Mouse (Mus musculus) lung, postnatal 0 days (tissue): Measurements from ENCODE around the gene Zfp408. TPM values are rescaled to one million over a fixed set of nuclear protein-coding genes. Genes with fewer than 3 reads are reported as not detected.

ENCODE experiments used
- ATAC-seq: fragments of 200-750 bp; cut with Nextera tagmentation; 2 replicates; pipeline ENCODE4 v1.8.0; 2017; ENCODE audit warnings: moderate library complexity
- DNase-seq: peaks from one replicate; pipeline ENCODE4 v3.0.0-alpha.2; 2016; ENCODE audit warnings: low spot score
- H3K27ac ChIP-seq: fragments of 300-500 bp; sonication (generic); 2 replicates; pipeline ENCODE4 v1.5.1; 2014; ENCODE audit warnings: antibody characterized with exemption, mild to moderate bottlenecking, low read length, mixed read lengths
- H3K27me3 ChIP-seq: fragments of 300-500 bp; sonication (generic); replicated peaks from 2 replicates; pipeline ENCODE4 v1.6.1; 2014; ENCODE audit warnings: low read length, mixed read lengths; ENCODE audit not compliant: insufficient read depth
- H3K36me3 ChIP-seq: fragments of 300-500 bp; sonication (generic); 2 replicates; pipeline ENCODE4 v1.6.1; 2014; ENCODE audit warnings: low read length, mixed read lengths; ENCODE audit not compliant: insufficient read depth
- H3K4me1 ChIP-seq: fragments of 300-500 bp; sonication (generic); 2 replicates; pipeline ENCODE4 v1.6.1; 2014; ENCODE audit warnings: antibody characterized with exemption, low read depth, low read length, mixed read lengths; ENCODE audit not compliant: insufficient read depth
- H3K4me2 ChIP-seq: fragments of 300-500 bp; sonication (generic); replicated peaks from 2 replicates; pipeline ENCODE4 v1.6.1; 2014; ENCODE audit warnings: low read depth, mild to moderate bottlenecking, low read length, moderate library complexity, mixed read lengths
- H3K4me3 ChIP-seq: fragments of 300-500 bp; sonication (generic); 2 replicates; pipeline ENCODE4 v1.5.1; 2014; ENCODE audit warnings: low read depth, low read length
- H3K9ac ChIP-seq: fragments of 300-500 bp; sonication (generic); replicated peaks from 2 replicates; pipeline ENCODE4 v1.6.1; 2014; ENCODE audit warnings: low read depth, mild to moderate bottlenecking
- H3K9me3 ChIP-seq: fragments of 300-500 bp; sonication (generic); 2 replicates; pipeline ENCODE4 v1.6.1; 2016; ENCODE audit warnings: low read length, mixed read lengths
- CTCF ChIP-seq: IDR thresholded peaks from 2 replicates; pipeline ENCODE4 v1.5.1; 2016; ENCODE audit warnings: antibody characterized with exemption, mild to moderate bottlenecking
- EP300 ChIP-seq: IDR thresholded peaks from 2 replicates; pipeline ENCODE4 v1.6.1; 2016; ENCODE audit warnings: antibody characterized with exemption, mild to moderate bottlenecking, control low read depth
- WGBS: fragments of 180-500 bp; shearing (Covaris S2); extraction: QIAGEN DNeasy Blood & Tissue Kit; methylation state at CpG from one replicate; pipeline ENCODE4 v1.1.7; 2014; 5-methylcytosine and 5-hydroxymethylcytosine counted together
- polyA plus RNA-seq: library from polyadenylated mRNA; unstranded; fragments of >200 nt; fragmentation: Nextera tagmentation; extraction: Ambion mirVana; gene quantifications from 2 replicates; pipeline ENCODE4 v1.2.1, GENCODE M21; 2015

Gene Zfp408
- polyA plus RNA-seq, 1 experiment from 2014 or later: 5.2 TPM

GRCm38 (mm10) chr2:91646733-91647132 lies 2.9 kb downstream of the Zfp408 start:
- 28% methylated on average over 1 of the region's 1 CpGs for WGBS
- H3K27ac ChIP-seq: no peak overlapping the region
- peaks cover 19% of the 10 kb centered on the region for H3K36me3 ChIP-seq
- DNase-seq (peak; percentile 46), ATAC-seq (no peak)
- no peak overlapping the region for H3K9ac ChIP-seq
- no peaks in the 10 kb centered on the region for H3K9me3 ChIP-seq
- no peak overlapping the region for H3K4me3 ChIP-seq
- TF ChIP-seq EP300 (no peak), CTCF (peak; percentile 75)
- H3K4me2 ChIP-seq: no peak overlapping the region
- H3K27me3 ChIP-seq: no peaks in the 10 kb centered on the region
- H3K4me1 ChIP-seq: peaks cover 2% of the 10 kb centered on the region; the same call in 1 of the 2 replicates

GRCm38 (mm10) chr2:91645811-91646210 lies 3.8 kb downstream of the Zfp408 start:
- Histone ChIP-seq H3K9me3 (no peaks in the 10 kb centered on the region), H3K9ac (no peak overlapping the region), H3K27ac (no peak overlapping the region), H3K4me1 (no peaks in the 10 kb centered on the region), H3K27me3 (no peaks in the 10 kb centered on the region), H3K36me3 (peaks cover 19% of the 10 kb centered on the region), H3K4me3 (no peak overlapping the region), H3K4me2 (no peak overlapping the region)
- no peak for DNase-seq
- 91% methylated on average over 11 of the region's 11 CpGs for WGBS
- TF ChIP-seq EP300: no peak
- no peak for TF ChIP-seq CTCF
- ATAC-seq: no peak

GRCm38 (mm10) chr2:91645354-91645753 lies 4.2 kb downstream of the Zfp408 start:
- H3K36me3 ChIP-seq: peaks cover 19% of the 10 kb centered on the region
- H3K27ac ChIP-seq: no peak overlapping the region
- H3K4me2 ChIP-seq: no peak overlapping the region
- H3K4me3 ChIP-seq: no peak overlapping the region
- ATAC-seq: no peak
- no peak overlapping the region for H3K9ac ChIP-seq
- H3K9me3 ChIP-seq: no peaks in the 10 kb centered on the region
- no peaks in the 10 kb centered on the region for H3K27me3 ChIP-seq
- no peak for DNase-seq
- TF ChIP-seq EP300 (no peak), CTCF (no peak)
- no peaks in the 10 kb centered on the region for H3K4me1 ChIP-seq
- whole genome bisulfite sequencing: 98% methylated on average over 15 of the region's 15 CpGs

GRCm38 (mm10) chr2:91644021-91644420 lies 5.6 kb downstream of the Zfp408 start:
- Histone ChIP-seq H3K27me3 (no peaks in the 10 kb centered on the region), H3K4me2 (no peak overlapping the region), H3K9me3 (no peaks in the 10 kb centered on the region), H3K36me3 (peaks cover 19% of the 10 kb centered on the region), H3K4me3 (no peak overlapping the region), H3K27ac (no peak overlapping the region), H3K4me1 (no peaks in the 10 kb centered on the region), H3K9ac (no peak overlapping the region)
- no peak for DNase-seq
- no peak for ATAC-seq
- TF ChIP-seq EP300 (no peak), CTCF (no peak)
- 89% methylated on average over 11 of the region's 11 CpGs for WGBS

GRCm38 (mm10) chr2:91642825-91643415 lies 6.7 kb downstream of the Zfp408 start:
- no peak overlapping the region for H3K9ac ChIP-seq
- no peak overlapping the region for H3K4me2 ChIP-seq
- peak; percentile 43; the same call in 1 of the 2 replicates for ATAC-seq
- DNase-seq: no peak
- no peaks in the 10 kb centered on the region for H3K9me3 ChIP-seq
- peaks cover 19% of the 10 kb centered on the region for H3K36me3 ChIP-seq
- TF ChIP-seq EP300: no peak
- TF ChIP-seq CTCF: no peak
- no peak overlapping the region for H3K4me3 ChIP-seq
- H3K4me1 ChIP-seq: no peaks in the 10 kb centered on the region
- no peaks in the 10 kb centered on the region for H3K27me3 ChIP-seq
- no peak overlapping the region for H3K27ac ChIP-seq
- WGBS: 68% methylated on average over 2 of the region's 2 CpGs

- no peaks in the 10 kb centered on the region for H3K27me3 ChIP-seq
- no peaks in the 10 kb centered on the region for H3K36me3 ChIP-seq
- WGBS: 57% methylated on average over 6 of the region's 6 CpGs
- ATAC-seq (no peak), DNase-seq (no peak)
- H3K27ac ChIP-seq: no peak overlapping the region
- no peak overlapping the region for H3K9ac ChIP-seq
- H3K9me3 ChIP-seq: no peaks in the 10 kb centered on the region
- H3K4me3 ChIP-seq: no peak overlapping the region
- H3K4me1 ChIP-seq: no peaks in the 10 kb centered on the region
- no peak overlapping the region for H3K4me2 ChIP-seq
- no peak for TF ChIP-seq CTCF
- TF ChIP-seq EP300: no peak
Measured at GRCm38 (mm10) chr2:91638931-91639330, 10.7 kb downstream of the Zfp408 start.
